Mouse (Mus musculus): Measurements from ENCODE around the gene Arhgdia. TPM values are rescaled to one million over a fixed set of nuclear protein-coding genes. Genes with fewer than 3 reads are reported as not detected.

The Arhgdia gene
- polyA plus RNA-seq, 1 experiment: 269 TPM

DNA sequence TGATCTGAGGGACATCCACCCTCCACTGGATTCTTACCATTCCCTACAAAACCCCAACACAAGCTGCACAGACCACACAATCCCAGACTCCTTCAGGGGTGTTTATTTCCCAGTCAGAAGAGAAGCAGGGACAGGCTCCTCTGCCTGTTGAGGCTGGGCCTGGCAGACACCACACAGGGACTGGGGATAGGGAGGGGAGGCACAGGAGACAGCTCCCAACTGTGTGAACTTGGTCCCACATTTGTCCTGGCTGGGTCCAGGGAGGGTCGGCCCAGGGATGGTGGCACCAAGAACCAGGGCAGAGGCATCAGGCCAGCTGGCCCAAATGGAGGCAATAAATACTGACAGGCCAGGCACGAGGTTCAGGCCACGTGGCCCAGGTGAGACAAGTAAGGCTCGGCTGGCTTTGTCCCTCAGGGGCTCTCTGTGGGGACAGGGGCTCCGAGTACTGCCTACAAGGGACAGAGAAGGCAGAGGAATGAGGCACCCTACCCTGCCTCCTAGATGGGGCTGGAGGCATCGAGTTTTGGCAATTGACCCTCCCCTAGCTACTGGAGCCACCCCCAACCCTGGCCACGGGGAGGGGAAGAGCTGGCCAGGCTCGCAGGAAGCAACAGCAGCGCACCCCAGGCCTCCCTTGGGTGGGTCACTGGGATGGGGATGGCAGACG lies 3.3 kb downstream of the Arhgdia start:
- peaks cover 22% of the 10 kb centered on the region for H3K36me3 ChIP-seq (ENCODE audit: control insufficient read depth, insufficient read depth, low read length, poor library complexity, severe bottlenecking)
- no peaks in the 10 kb centered on the region for H3K27me3 ChIP-seq (ENCODE audit: control insufficient read depth, insufficient read depth, low read length, poor library complexity, severe bottlenecking)
- peaks cover 4% of the 10 kb centered on the region for H3K4me1 ChIP-seq (ENCODE audit: control insufficient read depth, insufficient read depth, low read length)
- H3K27ac ChIP-seq (ENCODE audit: insufficient read depth, low read length): no peak overlapping the region
- no peaks in the 10 kb centered on the region for H3K9me3 ChIP-seq (replicated peaks; ENCODE audit: control insufficient read depth, insufficient read depth, low read length, poor library complexity, severe bottlenecking)
- TF ChIP-seq CTCF (IDR thresholded peaks at IDR 0.05; ENCODE audit: low read depth, low read length) (no peak), POLR2A (IDR thresholded peaks at IDR 0.05; ENCODE audit: insufficient read depth, low read length) (no peak), EP300 (IDR thresholded peaks at IDR 0.05; ENCODE audit: insufficient read depth, low read depth, low read length) (no peak)
- H3K4me3 ChIP-seq (ENCODE audit: low read depth, low read length): no peak overlapping the region
- no peak overlapping the region for H3K9ac ChIP-seq (ENCODE audit: low read depth, poor library complexity, severe bottlenecking)

GRCm38 (mm10) chr11:120577211-120578023 lies 4.0 kb downstream of the Arhgdia start:
- no peak overlapping the region for H3K4me3 ChIP-seq (ENCODE audit: low read depth, low read length)
- no peaks in the 10 kb centered on the region for H3K27me3 ChIP-seq (ENCODE audit: control insufficient read depth, insufficient read depth, low read length, poor library complexity, severe bottlenecking)
- H3K4me1 ChIP-seq (ENCODE audit: control insufficient read depth, insufficient read depth, low read length): peaks cover 4% of the 10 kb centered on the region
- H3K9ac ChIP-seq (ENCODE audit: low read depth, poor library complexity, severe bottlenecking): no peak overlapping the region
- TF ChIP-seq EP300 (IDR thresholded peaks at IDR 0.05; ENCODE audit: insufficient read depth, low read depth, low read length) (no peak), POLR2A (IDR thresholded peaks at IDR 0.05; ENCODE audit: insufficient read depth, low read length) (no peak), CTCF (IDR thresholded peaks at IDR 0.05; ENCODE audit: low read depth, low read length) (no peak)
- no peak overlapping the region for H3K27ac ChIP-seq (ENCODE audit: insufficient read depth, low read length)
- H3K9me3 ChIP-seq (replicated peaks; ENCODE audit: control insufficient read depth, insufficient read depth, low read length, poor library complexity, severe bottlenecking): no peaks in the 10 kb centered on the region
- H3K36me3 ChIP-seq (ENCODE audit: control insufficient read depth, insufficient read depth, low read length, poor library complexity, severe bottlenecking): peaks cover 22% of the 10 kb centered on the region

DNA sequence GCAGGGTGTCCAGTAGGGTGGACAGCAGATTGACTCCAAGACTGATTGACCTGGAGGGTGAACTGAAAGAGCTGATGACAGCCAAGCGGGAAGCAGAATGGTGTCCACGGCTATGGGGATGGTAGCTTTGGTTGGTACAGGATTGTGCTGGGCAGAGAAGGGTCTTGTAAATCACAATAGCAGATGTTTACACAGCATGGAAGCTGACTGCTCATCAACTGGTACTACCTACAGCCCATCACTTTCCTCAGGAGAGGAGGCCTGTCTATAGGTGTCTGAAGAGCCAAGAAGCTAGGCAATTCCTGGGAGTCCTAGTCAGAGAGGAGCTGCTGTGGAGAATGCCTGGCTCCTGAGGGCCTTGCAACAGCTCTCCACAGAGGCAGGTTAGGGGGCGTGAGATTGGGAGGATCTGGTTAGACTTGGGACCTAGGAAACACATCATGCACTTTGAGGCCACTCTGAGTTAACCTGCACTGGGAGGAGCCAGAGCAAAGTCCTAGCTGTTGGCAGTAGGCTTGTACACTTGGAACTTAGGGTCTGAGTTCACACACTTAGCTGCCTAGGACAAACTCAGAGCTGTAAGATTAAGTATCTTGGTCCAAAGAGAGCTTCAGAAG lies 5.0 kb downstream of the Arhgdia start:
- no peaks in the 10 kb centered on the region for H3K9me3 ChIP-seq (replicated peaks; ENCODE audit: control insufficient read depth, insufficient read depth, low read length, poor library complexity, severe bottlenecking)
- H3K4me1 ChIP-seq (ENCODE audit: control insufficient read depth, insufficient read depth, low read length): peaks cover 4% of the 10 kb centered on the region
- no peaks in the 10 kb centered on the region for H3K27me3 ChIP-seq (ENCODE audit: control insufficient read depth, insufficient read depth, low read length, poor library complexity, severe bottlenecking)
- no peak for TF ChIP-seq EP300 (IDR thresholded peaks at IDR 0.05; ENCODE audit: insufficient read depth, low read depth, low read length)
- TF ChIP-seq CTCF (IDR thresholded peaks at IDR 0.05; ENCODE audit: low read depth, low read length): no peak
- TF ChIP-seq POLR2A (IDR thresholded peaks at IDR 0.05; ENCODE audit: insufficient read depth, low read length): no peak
- no peak overlapping the region for H3K27ac ChIP-seq (ENCODE audit: insufficient read depth, low read length)
- no peak overlapping the region for H3K9ac ChIP-seq (ENCODE audit: low read depth, poor library complexity, severe bottlenecking)
- H3K36me3 ChIP-seq (ENCODE audit: control insufficient read depth, insufficient read depth, low read length, poor library complexity, severe bottlenecking): peaks cover 22% of the 10 kb centered on the region
- no peak overlapping the region for H3K4me3 ChIP-seq (ENCODE audit: low read depth, low read length)

- H3K9ac ChIP-seq (ENCODE audit: low read depth, poor library complexity, severe bottlenecking): no peak overlapping the region
- peaks cover 4% of the 10 kb centered on the region for H3K4me1 ChIP-seq (ENCODE audit: control insufficient read depth, insufficient read depth, low read length)
- no peak overlapping the region for H3K27ac ChIP-seq (ENCODE audit: insufficient read depth, low read length)
- H3K36me3 ChIP-seq (ENCODE audit: control insufficient read depth, insufficient read depth, low read length, poor library complexity, severe bottlenecking): peaks cover 28% of the 10 kb centered on the region
- TF ChIP-seq EP300 (IDR thresholded peaks at IDR 0.05; ENCODE audit: insufficient read depth, low read depth, low read length) (no peak), POLR2A (IDR thresholded peaks at IDR 0.05; ENCODE audit: insufficient read depth, low read length) (no peak), CTCF (IDR thresholded peaks at IDR 0.05; ENCODE audit: low read depth, low read length) (no peak)
- H3K4me3 ChIP-seq (ENCODE audit: low read depth, low read length): no peak overlapping the region
- H3K9me3 ChIP-seq (replicated peaks; ENCODE audit: control insufficient read depth, insufficient read depth, low read length, poor library complexity, severe bottlenecking): no peaks in the 10 kb centered on the region
- H3K27me3 ChIP-seq (ENCODE audit: control insufficient read depth, insufficient read depth, low read length, poor library complexity, severe bottlenecking): no peaks in the 10 kb centered on the region
Observed at GRCm38 (mm10) chr11:120575940-120576339, 5.5 kb downstream of the Arhgdia start.

GRCm38 (mm10) chr11:120575046-120575445 lies 6.4 kb downstream of the Arhgdia start:
- Histone ChIP-seq H3K4me3 (ENCODE audit: low read depth, low read length) (no peak overlapping the region), H3K9ac (ENCODE audit: low read depth, poor library complexity, severe bottlenecking) (no peak overlapping the region), H3K27ac (ENCODE audit: insufficient read depth, low read length) (no peak overlapping the region), H3K36me3 (ENCODE audit: control insufficient read depth, insufficient read depth, low read length, poor library complexity, severe bottlenecking) (peaks cover 36% of the 10 kb centered on the region), H3K4me1 (ENCODE audit: control insufficient read depth, insufficient read depth, low read length) (peaks cover 4% of the 10 kb centered on the region), H3K9me3 (replicated peaks; ENCODE audit: control insufficient read depth, insufficient read depth, low read length, poor library complexity, severe bottlenecking) (no peaks in the 10 kb centered on the region), H3K27me3 (ENCODE audit: control insufficient read depth, insufficient read depth, low read length, poor library complexity, severe bottlenecking) (no peaks in the 10 kb centered on the region)
- TF ChIP-seq EP300 (IDR thresholded peaks at IDR 0.05; ENCODE audit: insufficient read depth, low read depth, low read length) (no peak), CTCF (IDR thresholded peaks at IDR 0.05; ENCODE audit: low read depth, low read length) (no peak), POLR2A (IDR thresholded peaks at IDR 0.05; ENCODE audit: insufficient read depth, low read length) (no peak)
